Mouse (Mus musculus): Measurements from ENCODE around the gene Tmem129.

- TF ChIP-seq CTCF (IDR thresholded peaks at IDR 0.05; ENCODE audit: insufficient read depth, low read length) (no peak), POLR2A (IDR thresholded peaks at IDR 0.05; ENCODE audit: borderline replicate concordance, extremely low read depth, low read depth, low read length) (no peak)
Observed at GRCm38 (mm10) chr5:33628820-33629300, 29.4 kb downstream of the Tmem129 start.
